Mouse (Mus musculus): ENCODE measurements around the gene Ube2m. TPM values are rescaled to one million over a fixed set of nuclear protein-coding genes. Genes with fewer than 3 reads are reported as not detected.
A peak's percentile ranks its signal among the peaks of the same experiment; 100 is the strongest.

Ube2m gene
- polyA plus RNA-seq, 1 experiment from 2014 or later = 222 TPM

DNA sequence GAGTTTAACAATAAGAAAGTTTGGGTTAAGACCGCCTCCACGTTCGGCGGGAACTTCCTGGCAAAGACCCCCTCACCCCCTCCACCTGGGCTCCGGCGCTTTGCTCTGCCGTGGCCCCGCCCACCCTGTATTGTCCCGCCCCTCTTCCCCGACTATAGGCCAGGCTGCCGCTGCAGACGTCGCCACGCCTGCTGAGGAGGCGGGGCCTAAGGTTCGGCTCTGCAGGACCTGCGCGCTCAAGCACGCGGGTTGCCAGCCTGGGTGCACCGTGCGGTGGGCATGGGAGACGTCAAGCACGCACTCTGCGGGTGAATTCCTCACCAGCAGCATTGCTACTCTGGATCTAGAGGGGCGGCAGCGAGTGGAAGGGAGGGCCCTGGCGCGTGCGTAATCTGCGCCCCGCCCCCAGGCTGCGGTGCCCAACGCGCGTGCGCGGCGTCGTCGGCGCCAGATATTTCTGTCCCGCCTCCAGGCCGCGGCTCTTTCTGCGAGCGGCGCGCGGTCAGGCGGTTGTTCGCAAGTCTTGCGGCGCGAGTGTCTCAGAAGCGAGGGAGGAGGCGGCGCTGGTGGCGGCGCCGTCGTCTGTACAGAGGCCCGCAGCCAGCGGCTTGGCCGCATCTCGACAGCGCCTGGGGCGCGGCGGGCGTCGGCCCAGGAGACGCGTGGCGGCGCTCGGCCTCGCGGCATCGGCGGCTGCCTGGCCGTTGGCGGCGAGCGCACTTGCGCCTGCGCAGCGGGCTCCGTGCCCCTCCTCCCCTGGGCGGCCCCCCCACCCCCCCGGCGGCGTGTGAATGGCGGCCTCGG is 13.9 kb downstream of the Ube2m start:
- ChIA-PET POLR2A (interaction anchor here (2.5 kb wide), 1 partner anchor 15 kb away, joined by 8 read pairs; the partner anchor contains the start of gene Ube2m), CTCF (no interaction called here)
- no peak for TF ChIP-seq CTCF (IDR thresholded peaks at IDR 0.05)
- in situ Hi-C loops (cut with MboI; ENCODE audit: low pct_unique_long_range_greater_than_20kb) = no loop called here
- ATAC-seq (peak; percentile 86), DNase-seq (ENCODE audit: low read depth, low spot score) (no peak)
- no peaks in the 10 kb centered on the region for H3K27me3 ChIP-seq

DNA sequence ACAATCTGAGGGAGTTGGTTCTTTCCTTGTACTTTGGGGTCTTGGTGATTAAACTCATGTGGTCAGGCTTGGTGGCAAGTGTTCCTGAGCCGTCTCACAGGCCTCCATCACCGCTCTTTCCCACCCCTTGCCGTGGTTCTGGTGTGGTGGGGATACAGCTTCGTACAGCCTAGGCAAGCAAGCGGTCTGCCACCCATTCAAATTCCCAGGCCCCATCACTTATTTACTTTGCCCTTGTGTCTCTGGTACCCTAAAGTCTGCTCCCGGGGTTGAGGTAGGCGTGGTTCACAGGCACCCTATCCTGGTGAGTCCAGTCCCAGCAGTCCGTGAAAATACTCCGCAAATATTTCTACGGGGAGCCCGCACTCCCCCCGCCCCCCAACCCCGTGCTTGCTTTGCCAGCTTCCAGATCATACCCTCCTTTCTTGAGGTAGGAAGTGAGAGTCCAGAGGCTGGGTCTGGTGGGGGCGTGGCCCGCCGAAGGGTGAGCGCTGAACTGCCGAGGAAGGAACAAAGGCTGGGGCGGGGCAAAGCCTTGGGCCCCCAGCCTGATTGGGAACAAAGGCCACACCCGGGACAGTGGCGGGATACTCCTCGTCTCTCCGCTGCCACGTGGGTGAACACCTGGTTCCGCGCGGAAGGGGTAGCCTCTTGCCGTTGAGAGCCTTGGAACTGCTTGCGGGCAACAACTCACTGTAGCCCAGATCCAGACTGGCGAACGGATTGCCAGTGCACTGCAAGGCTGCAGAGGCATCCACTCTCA is 15.1 kb downstream of the Ube2m start:
- DNase-seq (ENCODE audit: low read depth, low spot score) (no peak), ATAC-seq (peak; percentile 44)
- no peaks in the 10 kb centered on the region for H3K27me3 ChIP-seq
- TF ChIP-seq CTCF (IDR thresholded peaks at IDR 0.05) = no peak
- in situ Hi-C loops (cut with MboI; ENCODE audit: low pct_unique_long_range_greater_than_20kb) = no loop called here
- CTCF ChIA-PET = no interaction called here
- POLR2A ChIA-PET = interaction anchor here (0.8 kb wide), 1 partner anchor 68 kb away, joined by 3 read pairs; no protein-coding TSS in a partner anchor

DNA sequence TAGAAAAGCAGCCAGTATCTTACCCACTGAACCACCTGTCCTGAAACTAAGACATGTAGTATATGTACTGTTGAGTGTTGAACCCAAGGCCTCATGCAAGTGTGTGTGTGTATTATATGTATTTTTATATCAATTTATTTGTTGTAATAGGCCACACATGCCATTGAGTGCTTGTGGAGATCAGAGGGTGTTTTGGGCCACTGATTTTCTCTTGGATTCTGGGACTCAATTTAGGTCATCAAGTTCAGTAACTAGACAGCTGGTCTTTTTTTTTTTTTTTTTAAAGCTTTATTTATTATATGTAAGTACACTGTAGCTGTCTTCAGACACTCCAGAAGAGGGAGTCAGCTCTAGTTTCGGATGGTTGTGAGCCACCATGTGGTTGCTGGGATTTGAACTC is 22.9 kb downstream of the Ube2m start:
- TF ChIP-seq CTCF (IDR thresholded peaks at IDR 0.05) = no peak
- H3K27me3 ChIP-seq = no peaks in the 10 kb centered on the region
- ChIA-PET CTCF (interaction anchor here (1.5 kb wide), 1 partner anchor 24 kb away, joined by 3 read pairs; no protein-coding TSS in a partner anchor), POLR2A (interaction anchor here (0.6 kb wide), 1 partner anchor 241 kb away, joined by 5 read pairs; no protein-coding TSS in a partner anchor)
- DNase-seq (ENCODE audit: low read depth, low spot score) (no peak), ATAC-seq (no peak)
- in situ Hi-C loops (cut with MboI; ENCODE audit: low pct_unique_long_range_greater_than_20kb) = no loop called here

DNA sequence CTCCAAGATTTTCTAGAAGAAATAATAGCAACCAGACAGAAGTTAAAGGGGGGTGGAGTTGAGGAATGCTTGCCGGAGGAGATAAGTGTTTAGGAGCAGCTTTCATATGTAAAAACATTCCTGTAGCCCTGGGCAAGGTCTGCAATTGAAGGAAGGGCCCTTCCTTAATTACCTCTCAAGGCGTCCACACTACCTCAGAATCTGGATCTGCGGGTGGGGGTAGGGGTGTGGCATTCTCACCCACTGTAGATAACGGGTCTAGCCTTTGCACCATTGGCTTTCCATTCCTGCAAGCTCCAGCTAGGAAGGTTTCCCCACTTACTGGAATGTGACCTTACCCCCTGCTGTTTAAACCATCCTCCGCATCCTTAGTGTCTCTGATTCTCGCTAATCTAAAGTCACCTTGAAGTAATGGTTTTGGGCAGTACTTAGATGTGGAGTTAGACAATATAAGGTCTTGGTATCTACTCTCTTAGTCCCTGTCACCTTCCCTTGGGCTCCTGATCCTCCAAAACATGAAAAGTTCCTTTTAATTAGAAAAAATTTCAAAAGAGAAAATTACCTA is 23.7 kb downstream of the Ube2m start:
- ATAC-seq (no peak), DNase-seq (ENCODE audit: low read depth, low spot score) (no peak)
- TF ChIP-seq CTCF (IDR thresholded peaks at IDR 0.05) = no peak
- in situ Hi-C loops (cut with MboI; ENCODE audit: low pct_unique_long_range_greater_than_20kb) = loop anchor here (5.0 kb wide), 1 partner anchor 33 kb away; no protein-coding TSS in a partner anchor
- CTCF ChIA-PET = interaction anchor here (1.0 to 1.5 kb wide), 2 partner anchors 25 to 59 kb away, joined by 3 read pairs; no protein-coding TSS in a partner anchor
- H3K27me3 ChIP-seq = no peaks in the 10 kb centered on the region
- POLR2A ChIA-PET = no interaction called here

DNA sequence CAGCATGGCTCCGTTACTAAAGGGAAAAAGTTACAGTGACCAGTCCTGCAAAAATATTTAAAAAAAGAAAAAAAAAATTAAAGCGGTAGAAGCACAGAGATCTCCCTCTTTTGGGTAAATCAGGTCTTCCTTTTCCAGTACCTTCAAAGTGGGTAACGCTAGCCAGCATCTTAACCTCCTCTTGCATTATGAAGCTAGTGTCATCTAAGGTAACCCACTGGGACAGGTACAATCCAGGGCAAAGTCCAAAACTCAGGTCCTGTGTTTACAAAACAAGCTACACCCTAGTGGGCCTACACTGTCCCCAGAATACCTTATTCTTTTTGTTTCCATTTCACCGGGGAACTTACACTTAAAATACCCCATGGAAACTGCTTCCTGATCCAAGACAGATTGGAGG is 24.4 kb downstream of the Ube2m start:
- ChIA-PET POLR2A (no interaction called here), CTCF (interaction anchor here (1.0 kb wide), 1 partner anchor 59 kb away, joined by 3 read pairs; no protein-coding TSS in a partner anchor)
- in situ Hi-C loops (cut with MboI; ENCODE audit: low pct_unique_long_range_greater_than_20kb) = loop anchor here (5.0 kb wide), 1 partner anchor 34 kb away; no protein-coding TSS in a partner anchor

DNA sequence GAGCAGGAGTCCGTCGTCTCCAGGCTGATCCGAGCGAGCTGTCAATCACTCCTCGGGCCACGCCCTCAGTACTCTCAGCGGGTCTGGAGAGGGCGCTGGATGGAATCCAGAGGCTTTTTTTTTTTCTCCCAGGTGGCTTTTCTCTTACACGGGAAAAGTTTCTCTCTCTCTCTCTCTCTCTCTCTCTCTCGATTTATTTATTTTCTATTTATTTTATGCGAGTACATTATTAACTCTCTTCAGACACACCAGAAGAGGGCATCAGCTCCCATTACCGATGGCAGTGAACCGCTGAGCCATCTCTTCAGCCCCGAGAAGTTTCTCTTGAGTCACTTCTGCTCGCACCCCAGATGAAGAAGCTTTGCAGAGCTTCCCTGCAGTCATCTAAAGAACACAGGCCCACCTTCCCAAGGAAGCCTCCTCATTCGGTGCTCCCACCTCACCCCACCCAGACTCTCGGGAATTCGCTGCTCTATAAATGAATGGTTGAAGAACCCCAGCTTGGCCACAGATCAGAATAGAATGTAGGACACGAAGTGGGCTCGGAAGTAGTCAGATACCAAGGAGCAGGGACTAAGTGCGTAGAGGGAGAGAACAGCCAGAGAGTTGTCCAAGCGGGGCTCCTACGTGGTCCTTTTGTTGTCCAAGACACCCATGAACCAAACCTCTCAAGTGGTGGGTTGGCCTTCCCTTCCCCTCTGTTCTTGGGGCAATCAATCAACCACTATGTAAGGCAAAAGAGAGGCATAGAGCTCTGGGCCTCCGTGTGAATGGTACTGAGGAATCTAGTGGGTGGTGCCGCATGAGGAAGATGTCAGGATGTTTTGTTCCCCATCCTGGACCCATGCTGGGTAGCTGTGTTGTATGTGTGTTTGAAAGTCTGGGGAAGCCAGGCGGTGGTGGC is 27.8 kb downstream of the Ube2m start, which contains the start of gene Zbtb45:
Zbtb45 (minus strand) TSS at position 30 of the 904 bp plus-strand sequence.
- ATAC-seq (no peak), DNase-seq (ENCODE audit: low read depth, low spot score) (no peak)
- in situ Hi-C loops (cut with MboI; ENCODE audit: low pct_unique_long_range_greater_than_20kb) = loop anchor here (5.0 kb wide), 1 partner anchor 37 kb away; no protein-coding TSS in a partner anchor
- no peaks in the 10 kb centered on the region for H3K27me3 ChIP-seq
- ChIA-PET CTCF (interaction anchor here (0.7 to 2.3 kb wide), 6 partner anchors 19 to 57 kb away, joined by 3 to 19 read pairs (median 8); partner anchors contain the start of gene Zfp446), POLR2A (interaction anchor here (0.6 to 1.0 kb wide), 3 partner anchors 19 to 31 kb away, joined by 4 to 5 read pairs (median 4); no protein-coding TSS in a partner anchor)
- no peak for TF ChIP-seq CTCF (IDR thresholded peaks at IDR 0.05)

More for the DNA sequence above, 24.4 kb downstream of the Ube2m start:
- DNase-seq (ENCODE audit: low read depth, low spot score) = no peak
- H3K27me3 ChIP-seq = no peaks in the 10 kb centered on the region
- TF ChIP-seq CTCF (IDR thresholded peaks at IDR 0.05) = no peak
- no peak for ATAC-seq

DNA sequence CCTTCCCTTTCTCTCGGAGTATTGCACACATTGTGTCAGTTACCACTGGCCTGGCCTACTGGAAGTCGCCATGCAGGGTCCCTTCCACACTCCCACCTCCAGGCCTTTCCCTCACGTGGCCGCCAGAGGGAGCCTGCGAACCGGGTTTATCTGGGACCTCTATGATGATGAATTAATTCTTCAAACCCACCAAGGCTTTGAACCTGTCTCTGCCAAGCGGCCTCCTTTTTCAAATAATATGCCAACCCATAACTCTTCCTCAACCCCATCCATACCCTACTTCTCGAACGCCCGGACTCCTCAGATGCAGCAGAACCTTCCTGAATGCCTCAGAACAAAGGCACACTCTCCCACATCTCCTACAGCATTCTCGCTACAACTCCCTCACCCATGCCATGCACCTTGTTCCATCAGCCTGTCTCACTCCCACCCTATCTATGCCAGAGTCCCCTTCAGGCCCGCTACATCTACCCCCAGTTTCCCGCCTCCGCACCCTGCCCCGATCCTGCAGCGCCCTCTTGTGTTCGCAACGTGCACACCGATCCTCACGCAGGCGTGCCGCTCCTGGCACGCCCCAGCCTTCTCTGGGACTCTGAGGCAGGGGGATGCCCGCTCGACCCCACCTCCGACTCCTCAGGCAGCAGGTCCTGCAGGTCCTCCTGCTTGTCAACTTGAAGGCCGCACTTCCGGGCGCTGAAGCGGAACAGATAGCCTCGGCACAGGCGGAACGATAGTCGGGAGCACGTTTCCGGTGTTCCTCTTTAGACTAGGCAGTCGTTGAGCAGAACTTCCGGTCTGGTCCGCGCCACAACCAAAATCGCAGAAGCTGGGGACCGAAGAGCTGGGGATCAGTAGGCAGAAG is 28.7 kb downstream of the Ube2m start:
- H3K27me3 ChIP-seq = no peaks in the 10 kb centered on the region
- no peak for DNase-seq (ENCODE audit: low read depth, low spot score)
- peak; percentile 94 for ATAC-seq
- ChIA-PET POLR2A (interaction anchor here (0.6 to 1.0 kb wide), 3 partner anchors 19 to 32 kb away, joined by 4 to 5 read pairs (median 4); no protein-coding TSS in a partner anchor), CTCF (interaction anchor here (0.7 to 2.3 kb wide), 8 partner anchors 9 to 57 kb away, joined by 3 to 19 read pairs (median 5); partner anchors contain the start of genes Slc27a5 and Zfp446)
- peak; percentile 99 for TF ChIP-seq CTCF (IDR thresholded peaks at IDR 0.05)
- in situ Hi-C loops (cut with MboI; ENCODE audit: low pct_unique_long_range_greater_than_20kb) = loop anchor here (5.0 kb wide), 1 partner anchor 38 kb away; no protein-coding TSS in a partner anchor

DNA sequence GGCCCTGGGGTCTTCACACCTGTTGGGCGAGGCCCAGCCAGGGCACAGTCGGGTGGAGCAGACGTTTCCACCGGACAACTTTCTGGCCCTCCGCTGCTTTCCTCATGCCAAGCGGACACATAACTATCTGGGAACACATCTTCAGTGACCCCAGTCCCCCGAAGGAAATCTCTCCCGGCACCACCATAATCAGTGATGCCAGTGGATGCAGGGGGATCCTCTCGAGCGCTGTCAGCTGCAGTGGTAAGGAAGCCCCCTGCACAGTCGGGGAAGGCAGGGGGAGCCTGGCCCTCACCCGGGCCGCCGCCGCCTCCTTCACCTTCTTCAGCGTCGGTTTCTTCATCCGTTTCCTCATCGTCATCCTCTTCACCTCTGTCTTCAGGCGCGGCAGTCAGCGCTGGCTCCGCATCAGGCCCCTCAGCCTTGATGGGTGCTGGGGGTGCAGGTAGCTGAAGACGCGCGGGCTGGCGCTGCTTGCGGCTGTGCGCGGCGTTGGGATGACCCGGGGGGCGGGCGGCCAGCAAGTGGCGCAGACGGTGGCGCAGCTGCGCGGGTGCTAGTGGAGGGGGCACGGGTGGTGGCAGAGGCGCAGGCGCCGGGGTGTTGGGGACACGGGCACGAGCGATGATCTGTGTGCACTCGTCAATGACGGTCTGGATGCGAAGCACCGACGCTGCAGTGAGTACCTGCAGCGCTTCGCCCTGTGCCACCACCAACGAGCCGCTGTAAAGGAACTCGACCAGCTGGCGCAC is 30.6 kb downstream of the Ube2m start:
- ChIA-PET CTCF (interaction anchor here (1.4 kb wide), 1 partner anchor 10 kb away, joined by 4 read pairs; the partner anchor contains the start of gene Slc27a5), POLR2A (no interaction called here)
- DNase-seq (ENCODE audit: low read depth, low spot score) = no peak
- no peak for ATAC-seq
- no peak for TF ChIP-seq CTCF (IDR thresholded peaks at IDR 0.05)
- in situ Hi-C loops (cut with MboI; ENCODE audit: low pct_unique_long_range_greater_than_20kb) = no loop called here
- no peaks in the 10 kb centered on the region for H3K27me3 ChIP-seq

Measured in Patski (cell line).